In genomic region chr2:103631293-103631717, GRCm38 (mm10) we compare ENCODE assay signal across 11 mouse cellular contexts.
A peak's percentile ranks its signal among the peaks of the same experiment; 100 is the strongest.
DNase-seq lines count a peak whose midpoint lies in the region; ATAC-seq and TF ChIP-seq lines count a peak whose summit lies in the region.
"Had no signal": no experiment of that assay in that cellular context is flagged by ENCODE, and none has a peak within 500 bp of the region (broad histone marks: within the 10 kb centered on the region; RNA-seq: fewer than 3 reads in every experiment).

No protein-coding gene starts in this region.

- no peak for TF ChIP-seq CTCF in lung, embryonic 14.5 days (IDR thresholded peaks at IDR 0.05; ENCODE audit: low read depth)
- TF ChIP-seq CTCF in C2C12 (IDR thresholded peaks at IDR 0.05; ENCODE audit: control insufficient read depth, insufficient read depth, insufficient read length): no peak

- H3K4me3 ChIP-seq in lung, embryonic 14.5 days (ENCODE audit: low read depth, low read length): no peak overlapping the region
- no peak overlapping the region for H3K4me3 ChIP-seq in C2C12 (ENCODE audit: insufficient read depth, poor library complexity, severe bottlenecking)
- H3K4me3 ChIP-seq in embryonic facial prominence, embryonic 11.5 days (ENCODE audit: low read depth, low read length): no peak overlapping the region
- H3K4me3 ChIP-seq in kidney, embryonic 16.5 days (ENCODE audit: low read length): no peak overlapping the region
- H3K4me3 ChIP-seq: erythroblast, embryonic 14.5 days had no signal

- H3K79me3 ChIP-seq in C2C12 (ENCODE audit: low read depth): peaks cover 2% of the 10 kb centered on the region

- no peaks in the 10 kb centered on the region for H3K9me3 ChIP-seq in lung, embryonic 14.5 days (ENCODE audit: low read depth, low read length)
- no peaks in the 10 kb centered on the region for H3K9me3 ChIP-seq in embryonic facial prominence, embryonic 11.5 days (replicated peaks; ENCODE audit: control insufficient read depth, low read length)
- H3K9me3 ChIP-seq in kidney, embryonic 16.5 days (ENCODE audit: low read length): no peaks in the 10 kb centered on the region

- no peaks in the 10 kb centered on the region for H3K36me3 ChIP-seq in lung, embryonic 14.5 days (ENCODE audit: insufficient read depth)
- H3K36me3 ChIP-seq in C2C12 (ENCODE audit: control insufficient read depth, insufficient read depth): no peaks in the 10 kb centered on the region
- no peaks in the 10 kb centered on the region for H3K36me3 ChIP-seq in embryonic facial prominence, embryonic 11.5 days (replicated peaks; ENCODE audit: control insufficient read depth, insufficient read depth, low read depth, low read length)
- no peaks in the 10 kb centered on the region for H3K36me3 ChIP-seq in kidney, embryonic 16.5 days (ENCODE audit: insufficient read depth, low read length)

- H3K27ac ChIP-seq in lung, embryonic 14.5 days (ENCODE audit: low read depth): no peak overlapping the region
- no peak overlapping the region for H3K27ac ChIP-seq in embryonic facial prominence, embryonic 11.5 days (replicated peaks; ENCODE audit: low read depth, low read length)
- H3K27ac ChIP-seq in kidney, embryonic 16.5 days (ENCODE audit: low read length): no peak overlapping the region
- H3K27ac ChIP-seq: liver, embryonic 14.5 days had no signal

- H3ac ChIP-seq in C2C12 (ENCODE audit: control insufficient read depth, insufficient read length, low read depth): no peak overlapping the region

- peak; percentile 61 for ATAC-seq in lung, embryonic 14.5 days (ENCODE audit: insufficient read depth)
- ATAC-seq in embryonic facial prominence, embryonic 11.5 days (replicated peaks; ENCODE audit: insufficient number of reproducible peaks, low FRiP score, low TSS enrichment, low read depth): peak; percentile 37
- no peak for ATAC-seq in kidney, embryonic 16.5 days (ENCODE audit: low FRiP score, low TSS enrichment)

- no peaks in the 10 kb centered on the region for H3K27me3 ChIP-seq in lung, embryonic 14.5 days (ENCODE audit: insufficient read depth, low read length)
- no peaks in the 10 kb centered on the region for H3K27me3 ChIP-seq in C2C12 (ENCODE audit: control insufficient read depth, insufficient read depth, insufficient read length)
- H3K27me3 ChIP-seq in embryonic facial prominence, embryonic 11.5 days (ENCODE audit: control insufficient read depth, insufficient read depth, low read length): no peaks in the 10 kb centered on the region
- no peaks in the 10 kb centered on the region for H3K27me3 ChIP-seq in kidney, embryonic 16.5 days (ENCODE audit: insufficient read depth, low read length)

- WGBS in lung, embryonic 14.5 days: 33% methylated on average over 7 of the region's 7 CpGs
- 28% methylated on average over 7 of the region's 7 CpGs for WGBS in embryonic facial prominence, embryonic 11.5 days
- WGBS in kidney, embryonic 16.5 days: 31% methylated on average over 7 of the region's 7 CpGs

- no peak overlapping the region for H3K9ac ChIP-seq in lung, embryonic 14.5 days
- no peak overlapping the region for H3K9ac ChIP-seq in embryonic facial prominence, embryonic 11.5 days (replicated peaks; ENCODE audit: low read length)
- no peak overlapping the region for H3K9ac ChIP-seq in kidney, embryonic 16.5 days (replicated peaks; ENCODE audit: low read length)
- H3K9ac ChIP-seq: liver, embryonic 14.5 days had no signal

- no peaks in the 10 kb centered on the region; the same call in 1 of the 2 replicates for H3K4me1 ChIP-seq in lung, embryonic 14.5 days (ENCODE audit: insufficient read depth)
- peaks cover 3% of the 10 kb centered on the region; the same call in 1 of the 2 replicates for H3K4me1 ChIP-seq in embryonic facial prominence, embryonic 11.5 days (ENCODE audit: control insufficient read depth, insufficient read depth, low read length)
- H3K4me1 ChIP-seq in kidney, embryonic 16.5 days (ENCODE audit: insufficient read depth, low read length): peaks cover 22% of the 10 kb centered on the region; the same call in 1 of the 2 replicates

- H3K4me2 ChIP-seq in lung, embryonic 14.5 days: no peak overlapping the region
- H3K4me2 ChIP-seq in embryonic facial prominence, embryonic 11.5 days (ENCODE audit: low read depth, low read length): no peak overlapping the region
- H3K4me2 ChIP-seq in kidney, embryonic 16.5 days (replicated peaks; ENCODE audit: low read depth, low read length): no peak overlapping the region

- H3K79me2 ChIP-seq in C2C12 (ENCODE audit: control insufficient read depth, insufficient read depth): no peaks in the 10 kb centered on the region

- DNase-seq in lung, embryonic 14.5 days: peak; percentile 55
- no peak for DNase-seq in lung, postnatal 25 days (ENCODE audit: low spot score)
- peak; percentile 85 for DNase-seq in embryonic facial prominence, embryonic 11.5 days (ENCODE audit: low spot score)
- peak; percentile 12 for DNase-seq in induced T-regulatory cell, adult 2 months (ENCODE audit: low read depth)
- DNase-seq in natural killer cell, adult 2 months (ENCODE audit: low spot score in 2 of 2): no peak
- no peak for DNase-seq in thymus, postnatal 4 days
- DNase-seq: cerebellum, adult 9-11 months had no signal

TF ChIP-seq in C2C12, 6 proteins besides CTCF, POLR2A, EP300 and RAD21:
- TF ChIP-seq FOSL1 (IDR thresholded peaks at IDR 0.05; ENCODE audit: insufficient read depth, low read length, poor library complexity, severe bottlenecking): no peak
- peak; percentile 3 for TF ChIP-seq USF1 (IDR thresholded peaks at IDR 0.05; ENCODE audit: low read depth)

Comparison
In these comparisons a context has a peak if more than half of its experiments do, and no peak if none do; other contexts are left out.
1. DNase-seq: peak in lung, embryonic 14.5 days (single experiment), embryonic facial prominence, embryonic 11.5 days (single experiment) and induced T-regulatory cell, adult 2 months (single experiment); none in lung, postnatal 25 days (single experiment), natural killer cell, adult 2 months (0 of 2) and thymus, postnatal 4 days (single experiment).